Mouse (Mus musculus): ENCODE measurements at regions not wholly inside any gene's neighbourhood (a gene's known extent, or its start where the extent isn't known, plus 50 kb on each side); places are given as distances from the start of the nearest gene placed in this dataset.

DNA sequence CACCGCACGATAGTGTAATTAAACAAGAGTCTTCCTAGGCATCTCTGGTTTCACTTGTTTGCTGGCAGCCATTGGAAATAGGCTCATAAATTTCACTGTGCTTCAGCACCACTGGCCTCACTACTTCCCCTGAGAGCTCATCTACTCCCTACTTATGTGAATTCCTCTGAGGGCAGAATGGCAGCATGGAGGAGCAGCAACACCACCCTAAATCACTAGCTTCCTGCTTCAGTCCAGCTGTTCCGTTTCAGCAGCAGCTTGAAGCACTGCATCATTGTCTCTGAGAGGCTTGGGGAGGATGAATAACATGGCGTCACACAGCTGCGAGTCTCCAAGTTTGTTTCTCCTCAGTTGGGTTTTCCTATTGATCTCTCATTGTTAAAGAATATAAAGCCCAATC is 712.1 kb downstream of the Tlr4 start:
- Histone ChIP-seq H3K36me3 (no peaks in the 10 kb centered on the region), H3K4me3 (no peak overlapping the region), H3K9ac (no peak overlapping the region), H3K27ac (no peak overlapping the region), H3K9me3 (no peaks in the 10 kb centered on the region), H3K4me2 (no peak overlapping the region), H3K4me1 (replicated peaks) (no peaks in the 10 kb centered on the region), H3K27me3 (no peaks in the 10 kb centered on the region)
- 67% methylated on average over 5 of the region's 5 CpGs for WGBS
- no peak for ATAC-seq (ENCODE audit: low FRiP score)

- H3K36me3 ChIP-seq, result no peaks in the 10 kb centered on the region
- ATAC-seq (ENCODE audit: low FRiP score), result no peak
- H3K9me3 ChIP-seq, result no peaks in the 10 kb centered on the region
- H3K27me3 ChIP-seq, result no peaks in the 10 kb centered on the region
- H3K9ac ChIP-seq, result no peak overlapping the region
- 68% methylated on average over 1 of the region's 1 CpGs for WGBS
- no peaks in the 10 kb centered on the region for H3K4me1 ChIP-seq (replicated peaks)
- H3K4me2 ChIP-seq, result no peak overlapping the region
- no peak overlapping the region for H3K27ac ChIP-seq
- H3K4me3 ChIP-seq, result no peak overlapping the region
These were observed 718.6 kb downstream of the Tlr4 start for GRCm38 (mm10) chr4:67546013-67546412.

DNA sequence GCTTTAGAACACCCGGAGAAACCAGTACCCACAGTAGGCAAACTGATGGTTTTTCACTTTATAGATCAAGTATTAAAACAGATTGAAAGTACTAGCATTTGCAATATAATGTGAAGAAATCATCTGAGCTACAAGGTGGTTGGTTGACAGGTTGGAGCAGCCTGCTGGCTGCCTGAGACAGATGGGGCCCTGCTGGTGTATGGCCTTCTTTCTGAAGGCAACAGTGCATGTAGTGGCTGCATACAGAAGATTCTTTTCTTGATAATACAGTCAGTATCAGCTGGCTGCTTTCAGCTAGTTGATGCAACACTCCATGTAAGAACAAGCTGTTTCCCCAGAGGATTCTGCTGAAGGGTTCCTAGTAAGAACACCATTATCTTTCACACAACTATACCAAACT is 720.6 kb downstream of the Tlr4 start:
- WGBS, result 97% methylated on average over 1 of the region's 1 CpGs
- no peaks in the 10 kb centered on the region for H3K4me1 ChIP-seq (replicated peaks)
- H3K36me3 ChIP-seq, result no peaks in the 10 kb centered on the region
- no peaks in the 10 kb centered on the region for H3K27me3 ChIP-seq
- H3K9me3 ChIP-seq, result no peaks in the 10 kb centered on the region
- no peak overlapping the region for H3K9ac ChIP-seq
- H3K4me2 ChIP-seq, result no peak overlapping the region
- ATAC-seq (ENCODE audit: low FRiP score), result no peak
- no peak overlapping the region for H3K4me3 ChIP-seq
- H3K27ac ChIP-seq, result no peak overlapping the region

- H3K4me1 ChIP-seq (replicated peaks), result no peaks in the 10 kb centered on the region
- no peak overlapping the region for H3K4me3 ChIP-seq
- H3K9me3 ChIP-seq, result no peaks in the 10 kb centered on the region
- no peak overlapping the region for H3K27ac ChIP-seq
- WGBS, result 76% methylated on average over 3 of the region's 3 CpGs
- H3K4me2 ChIP-seq, result no peak overlapping the region
- no peak overlapping the region for H3K9ac ChIP-seq
- H3K27me3 ChIP-seq, result no peaks in the 10 kb centered on the region
- H3K36me3 ChIP-seq, result no peaks in the 10 kb centered on the region
- no peak for ATAC-seq (ENCODE audit: low FRiP score)
These were observed 726.1 kb downstream of the Tlr4 start for GRCm38 (mm10) chr4:67553511-67553910.

- WGBS, result 72% methylated on average over 3 of the region's 3 CpGs
- H3K27ac ChIP-seq, result no peak overlapping the region
These were observed 747.4 kb downstream of the Tlr4 start for GRCm38 (mm10) chr4:67574816-67575215.

GRCm38 (mm10) chr4:67589501-67589900 is 762.1 kb downstream of the Tlr4 start:
- no peak overlapping the region for H3K4me2 ChIP-seq
- H3K36me3 ChIP-seq, result no peaks in the 10 kb centered on the region
- no peak for ATAC-seq (ENCODE audit: low FRiP score)
- no peaks in the 10 kb centered on the region for H3K27me3 ChIP-seq
- no peak overlapping the region for H3K9ac ChIP-seq
- no peak overlapping the region for H3K4me3 ChIP-seq
- H3K9me3 ChIP-seq, result no peaks in the 10 kb centered on the region
- 0 out of 2 replicates have a peak overlapping the region, but pooled peaks have one; percentile 60 for H3K27ac ChIP-seq
- WGBS, result 84% methylated on average over 1 of the region's 1 CpGs
- H3K4me1 ChIP-seq (replicated peaks), result peaks cover 6% of the 10 kb centered on the region

More at GRCm38 (mm10) chr4:67574816-67575215, 747.4 kb downstream of the Tlr4 start:
- no peaks in the 10 kb centered on the region for H3K27me3 ChIP-seq
- no peak overlapping the region for H3K9ac ChIP-seq
- H3K4me1 ChIP-seq (replicated peaks), result no peaks in the 10 kb centered on the region
- no peak overlapping the region for H3K4me2 ChIP-seq
- no peak for ATAC-seq (ENCODE audit: low FRiP score)
- H3K36me3 ChIP-seq, result no peaks in the 10 kb centered on the region
- H3K4me3 ChIP-seq, result no peak overlapping the region
- H3K9me3 ChIP-seq, result no peaks in the 10 kb centered on the region

GRCm38 (mm10) chr4:67589976-67590727 is 762.8 kb downstream of the Tlr4 start:
- Histone ChIP-seq H3K4me1 (replicated peaks) (peaks cover 6% of the 10 kb centered on the region), H3K27me3 (no peaks in the 10 kb centered on the region), H3K36me3 (no peaks in the 10 kb centered on the region), H3K9me3 (no peaks in the 10 kb centered on the region), H3K4me3 (no peak overlapping the region), H3K27ac (peak overlapping the region; percentile 60; the same call in 1 of the 2 replicates), H3K4me2 (no peak overlapping the region), H3K9ac (no peak overlapping the region)
- peak; percentile 68 for ATAC-seq (ENCODE audit: low FRiP score)
- WGBS, result 46% methylated on average over 7 of the region's 7 CpGs

GRCm38 (mm10) chr4:67607166-67607565 is 779.8 kb downstream of the Tlr4 start:
- Histone ChIP-seq H3K36me3 (no peaks in the 10 kb centered on the region), H3K27ac (no peak overlapping the region), H3K9ac (no peak overlapping the region), H3K9me3 (no peaks in the 10 kb centered on the region), H3K4me2 (no peak overlapping the region), H3K4me1 (replicated peaks) (no peaks in the 10 kb centered on the region), H3K27me3 (no peaks in the 10 kb centered on the region), H3K4me3 (no peak overlapping the region)
- ATAC-seq (ENCODE audit: low FRiP score), result no peak

DNA sequence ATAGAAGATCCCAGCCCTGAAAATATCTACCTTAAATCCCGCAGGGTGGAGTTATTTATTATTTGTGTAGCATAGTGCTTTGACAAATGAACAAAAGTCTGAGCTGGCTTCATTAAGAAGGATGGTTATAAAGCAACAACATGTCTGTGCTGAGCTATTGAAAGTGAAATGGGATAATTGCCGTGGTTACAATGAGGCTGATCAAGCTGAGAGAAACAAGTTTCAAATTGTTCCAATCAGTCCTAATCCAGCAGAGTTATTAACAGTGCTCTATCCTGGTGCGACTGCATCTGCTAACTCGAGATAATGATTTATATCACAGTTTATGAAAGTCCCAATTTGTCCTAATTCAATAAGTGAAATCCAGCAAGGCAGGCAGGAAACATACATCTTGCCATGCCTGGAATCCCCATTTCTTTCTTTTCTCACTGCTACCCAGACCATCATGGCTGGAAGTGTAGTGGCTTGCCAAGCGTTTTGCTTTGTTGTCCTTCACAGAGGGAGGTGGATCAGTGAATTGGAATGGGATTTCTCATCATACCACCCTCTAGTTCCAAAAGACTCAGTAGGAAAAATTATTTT is 787.2 kb downstream of the Tlr4 start:
- WGBS, result 56% methylated on average over 5 of the region's 5 CpGs
- no peaks in the 10 kb centered on the region for H3K9me3 ChIP-seq
- H3K4me1 ChIP-seq (replicated peaks), result no peaks in the 10 kb centered on the region
- H3K27ac ChIP-seq, result no peak overlapping the region
- H3K4me2 ChIP-seq, result no peak overlapping the region
- H3K36me3 ChIP-seq, result no peaks in the 10 kb centered on the region
- 0 out of 2 replicates have a peak, but pooled peaks have one; percentile 36 for ATAC-seq (ENCODE audit: low FRiP score)
- no peaks in the 10 kb centered on the region for H3K27me3 ChIP-seq
- no peak overlapping the region for H3K4me3 ChIP-seq
- H3K9ac ChIP-seq, result no peak overlapping the region

DNA sequence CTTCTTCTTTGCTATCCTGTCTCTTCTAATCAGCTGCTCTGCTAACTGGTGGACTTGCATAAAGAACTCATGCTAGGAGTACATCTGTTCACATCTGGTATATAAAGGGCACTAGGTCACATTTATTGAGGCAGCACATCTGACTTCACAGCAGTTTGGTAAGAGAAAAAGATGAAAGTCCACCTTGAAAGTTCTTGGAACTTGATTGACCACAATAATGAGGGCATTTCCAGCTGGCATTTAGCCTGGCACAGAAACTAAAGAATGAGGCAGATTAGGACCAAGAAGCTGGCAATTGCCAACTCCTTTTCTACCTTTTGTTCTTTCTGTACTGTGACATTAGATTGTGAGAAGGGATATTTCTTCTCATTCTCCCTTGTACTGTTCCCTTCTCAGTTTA is 799.3 kb downstream of the Tlr4 start:
- no peak for ATAC-seq (ENCODE audit: low FRiP score)
- H3K27me3 ChIP-seq, result no peaks in the 10 kb centered on the region

DNA sequence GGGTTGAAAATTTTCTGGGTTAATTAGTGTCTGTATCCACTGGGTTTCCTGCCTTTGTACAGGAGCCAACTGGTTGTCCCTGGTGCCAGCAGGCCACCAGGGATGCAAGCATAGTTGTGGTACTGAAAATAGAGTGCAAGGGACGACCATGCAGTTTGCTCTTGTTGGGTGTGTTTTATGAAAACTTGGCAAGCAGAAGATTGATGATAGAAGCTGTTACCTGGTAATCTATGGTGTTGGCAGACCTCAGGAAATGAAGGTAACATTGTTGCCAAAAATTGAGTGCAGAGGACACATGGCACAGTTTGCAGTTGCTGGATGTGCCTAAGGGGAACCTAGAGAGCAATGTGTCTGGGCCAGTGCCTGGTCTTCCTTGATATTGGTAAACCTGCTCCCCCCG is 818.7 kb downstream of the Tlr4 start:
- Histone ChIP-seq H3K9me3 (no peaks in the 10 kb centered on the region), H3K4me1 (replicated peaks) (no peaks in the 10 kb centered on the region), H3K27me3 (no peaks in the 10 kb centered on the region), H3K4me2 (no peak overlapping the region), H3K27ac (no peak overlapping the region), H3K4me3 (no peak overlapping the region), H3K36me3 (no peaks in the 10 kb centered on the region), H3K9ac (no peak overlapping the region)
- ATAC-seq (ENCODE audit: low FRiP score), result no peak
- WGBS, result 75% methylated on average over 2 of the region's 2 CpGs

More for the DNA sequence above, 799.3 kb downstream of the Tlr4 start:
- no peaks in the 10 kb centered on the region for H3K9me3 ChIP-seq
- no peak overlapping the region for H3K9ac ChIP-seq
- no peaks in the 10 kb centered on the region for H3K4me1 ChIP-seq (replicated peaks)
- no peak overlapping the region for H3K4me3 ChIP-seq
- no peak overlapping the region for H3K27ac ChIP-seq
- H3K36me3 ChIP-seq, result no peaks in the 10 kb centered on the region
- H3K4me2 ChIP-seq, result no peak overlapping the region

- H3K4me1 ChIP-seq (replicated peaks), result no peaks in the 10 kb centered on the region
- 59% methylated on average over 3 of the region's 3 CpGs for whole genome bisulfite sequencing
- no peaks in the 10 kb centered on the region for H3K9me3 ChIP-seq
- no peak overlapping the region for H3K4me3 ChIP-seq
- H3K9ac ChIP-seq, result no peak overlapping the region
- no peaks in the 10 kb centered on the region for H3K27me3 ChIP-seq
- H3K4me2 ChIP-seq, result no peak overlapping the region
- H3K36me3 ChIP-seq, result no peaks in the 10 kb centered on the region
- no peak overlapping the region for H3K27ac ChIP-seq
- ATAC-seq (ENCODE audit: low FRiP score), result no peak
These were observed 834.7 kb downstream of the Tlr4 start for GRCm38 (mm10) chr4:67662122-67662521.

GRCm38 (mm10) chr4:67673961-67674360 is 846.6 kb downstream of the Tlr4 start:
- Histone ChIP-seq H3K9me3 (no peaks in the 10 kb centered on the region), H3K4me3 (no peak overlapping the region), H3K27me3 (no peaks in the 10 kb centered on the region), H3K36me3 (no peaks in the 10 kb centered on the region), H3K9ac (no peak overlapping the region), H3K4me1 (replicated peaks) (no peaks in the 10 kb centered on the region), H3K4me2 (no peak overlapping the region), H3K27ac (no peak overlapping the region)
- WGBS, result 69% methylated on average over 1 of the region's 1 CpGs
- ATAC-seq (ENCODE audit: low FRiP score), result no peak
